Mouse (Mus musculus) liver, adult 2 months (tissue): ENCODE results near the gene Lmf2.

ENCODE experiments used
- CTCF ChIP-seq: fragments of 200-500 bp; IDR thresholded peaks from 2 replicates; pipeline ENCODE4 v1.5.1; 2011; ENCODE audit warnings: low read depth, low read length, control low read depth
- POLR2A ChIP-seq: fragments of 200-500 bp; IDR thresholded peaks from 2 replicates; pipeline ENCODE4 v1.6.1; 2011; ENCODE audit warnings: low read length, control low read depth; ENCODE audit not compliant: insufficient read depth; ENCODE audit errors: extremely low read depth

DNA sequence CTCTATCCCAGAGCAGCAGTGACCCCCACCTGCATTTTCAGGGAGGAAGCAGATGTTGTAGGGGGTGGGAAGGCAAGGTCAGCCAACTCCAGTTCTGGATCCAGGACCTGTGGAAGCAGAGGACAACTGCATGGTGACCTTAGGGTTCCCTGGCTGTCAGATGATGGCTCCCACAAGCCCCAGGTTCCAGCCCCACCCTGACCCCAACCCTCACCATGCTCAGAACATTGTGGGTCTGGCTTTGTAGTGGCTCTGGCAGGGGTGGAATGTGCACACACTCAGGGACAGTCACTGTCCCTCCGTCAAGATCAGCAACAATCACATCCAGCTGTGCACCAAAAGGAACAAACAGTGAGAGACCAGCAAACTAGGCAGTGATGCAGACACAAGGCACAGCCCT, 49.5 kb downstream of the Lmf2 start:
- TF ChIP-seq POLR2A (no peak), CTCF (no peak)
